Mouse (Mus musculus): Measurements from ENCODE around the gene Nudc.
A peak's percentile ranks its signal among the peaks of the same experiment; 100 is the strongest.
"Not testable (repeated sequence)": the region's sequence is repeated elsewhere in the genome, so short reads cannot be mapped to it uniquely, and the experiment has no call there.

The Nudc gene

GRCm38 (mm10) chr4:133536081-133536480, 9.7 kb downstream of the Nudc start:
- no peak for DNase-seq (ENCODE audit: low read depth, low spot score)

GRCm38 (mm10) chr4:133532777-133533176, 13.0 kb downstream of the Nudc start:
- DNase-seq (ENCODE audit: low read depth, low spot score), result no peak

- DNase-seq (ENCODE audit: low read depth, low spot score), result no peak
Observed at GRCm38 (mm10) chr4:133527788-133528187, 18.0 kb downstream of the Nudc start.

GRCm38 (mm10) chr4:133521502-133521901, 24.3 kb downstream of the Nudc start:
- no peak for DNase-seq (ENCODE audit: low read depth, low spot score)

- no peak for DNase-seq (ENCODE audit: low read depth, low spot score)
Observed at GRCm38 (mm10) chr4:133519369-133519665, 26.5 kb downstream of the Nudc start.

- DNase-seq (ENCODE audit: low read depth, low spot score), result no peak
Observed at GRCm38 (mm10) chr4:133518601-133519368, 27.0 kb downstream of the Nudc start, which contains the start of gene Kdf1. Gene Kdf1 (plus strand): TSS chr4:133518963.

GRCm38 (mm10) chr4:133512972-133513371, 32.8 kb downstream of the Nudc start:
- DNase-seq (ENCODE audit: low read depth, low spot score), result peak; percentile 70

GRCm38 (mm10) chr4:133512511-133512910, 33.3 kb downstream of the Nudc start:
- not testable (repeated sequence) for DNase-seq (ENCODE audit: low read depth, low spot score)

GRCm38 (mm10) chr4:133511050-133511449, 34.7 kb downstream of the Nudc start:
- DNase-seq (ENCODE audit: low read depth, low spot score), result no peak

GRCm38 (mm10) chr4:133508990-133509389, 36.8 kb downstream of the Nudc start:
- DNase-seq (ENCODE audit: low read depth, low spot score), result no peak

GRCm38 (mm10) chr4:133506573-133506972, 39.2 kb downstream of the Nudc start:
- no peak for DNase-seq (ENCODE audit: low read depth, low spot score)

- no peak for DNase-seq (ENCODE audit: low read depth, low spot score)
Observed at GRCm38 (mm10) chr4:133504755-133505485, 40.9 kb downstream of the Nudc start.

- no peak for DNase-seq (ENCODE audit: low read depth, low spot score)
Observed at GRCm38 (mm10) chr4:133504300-133504699, 41.5 kb downstream of the Nudc start.

GRCm38 (mm10) chr4:133501514-133501913, 44.3 kb downstream of the Nudc start:
- DNase-seq (ENCODE audit: low read depth, low spot score), result no peak

- peak; percentile 53 for DNase-seq (ENCODE audit: low read depth, low spot score)
Observed at GRCm38 (mm10) chr4:133498160-133498724, 47.6 kb downstream of the Nudc start, which contains the start of gene Trnp1. Gene Trnp1 (minus strand): TSS chr4:133498550.

- no peak for DNase-seq (ENCODE audit: low read depth, low spot score)
Observed at GRCm38 (mm10) chr4:133497461-133498159, 48.2 kb downstream of the Nudc start.

GRCm38 (mm10) chr4:133496738-133497445, 48.9 kb downstream of the Nudc start:
- DNase-seq (ENCODE audit: low read depth, low spot score), result no peak

- DNase-seq (ENCODE audit: low read depth, low spot score), result peak; percentile 46
Observed at GRCm38 (mm10) chr4:133495711-133496110, 50.1 kb downstream of the Nudc start.

GRCm38 (mm10) chr4:133494867-133495266, 50.9 kb downstream of the Nudc start:
- no peak for DNase-seq (ENCODE audit: low read depth, low spot score)

- DNase-seq (ENCODE audit: low read depth, low spot score), result peak; percentile 73
Observed at GRCm38 (mm10) chr4:133494432-133494831, 51.4 kb downstream of the Nudc start.

GRCm38 (mm10) chr4:133493895-133494294, 51.9 kb downstream of the Nudc start:
- no peak for DNase-seq (ENCODE audit: low read depth, low spot score)
